Mouse (Mus musculus) cerebellum, postnatal 36 days (tissue): ENCODE measurements at regions not wholly inside any gene's neighbourhood (a gene's known extent, or its start where the extent isn't known, plus 50 kb on each side); places are given as distances from the start of the nearest gene placed in this dataset.
A peak's percentile ranks its signal among the peaks of the same experiment; 100 is the strongest.

ENCODE experiments used
- DNase-seq, 2 experiments: peaks; one replicate each; pipeline ENCODE4 v3.0.0; 2021 to 2022; ENCODE audit warnings: mixed read lengths in 2 of 2

DNA sequence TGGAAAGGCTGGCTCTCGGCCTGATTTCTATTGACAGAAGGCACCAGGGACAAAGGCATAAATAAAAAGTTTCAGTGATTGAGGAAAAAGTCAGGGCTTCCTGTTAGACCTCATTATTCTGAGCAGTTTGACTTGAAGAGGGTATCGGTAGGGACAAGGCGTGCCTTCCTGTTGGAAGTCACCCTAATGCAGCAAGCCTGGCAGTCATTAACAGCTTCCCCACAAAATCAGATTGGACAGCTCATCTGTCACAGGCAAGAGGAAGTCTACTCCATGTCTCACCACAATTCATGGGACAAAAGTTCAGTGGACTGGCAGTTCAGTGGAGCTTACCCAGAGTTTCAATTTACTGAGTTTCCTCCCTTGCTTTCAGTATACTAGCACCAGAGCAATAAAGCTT lies 715.5 kb downstream of the Fam181b start:
- no peak for DNase-seq

DNA sequence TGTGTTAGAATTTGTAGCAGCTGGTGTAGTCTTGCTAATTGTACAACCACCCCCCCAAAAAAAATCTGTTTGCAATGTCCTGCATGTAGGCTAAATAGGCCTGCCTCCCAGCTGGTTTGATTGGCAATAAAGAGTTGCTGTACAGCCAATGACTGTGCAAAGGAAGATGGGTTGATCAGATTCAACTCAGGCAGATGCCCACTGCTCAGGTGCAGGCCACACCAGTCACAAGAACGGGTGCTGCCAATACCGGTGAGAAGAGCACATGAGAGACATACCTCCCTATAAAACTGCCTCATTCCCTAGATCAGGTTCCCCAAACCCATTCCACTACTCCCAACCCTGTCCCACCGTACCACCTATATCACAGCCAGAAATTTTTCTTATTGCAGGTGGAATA lies 756.0 kb downstream of the Fam181b start:
- no peak for DNase-seq

DNA sequence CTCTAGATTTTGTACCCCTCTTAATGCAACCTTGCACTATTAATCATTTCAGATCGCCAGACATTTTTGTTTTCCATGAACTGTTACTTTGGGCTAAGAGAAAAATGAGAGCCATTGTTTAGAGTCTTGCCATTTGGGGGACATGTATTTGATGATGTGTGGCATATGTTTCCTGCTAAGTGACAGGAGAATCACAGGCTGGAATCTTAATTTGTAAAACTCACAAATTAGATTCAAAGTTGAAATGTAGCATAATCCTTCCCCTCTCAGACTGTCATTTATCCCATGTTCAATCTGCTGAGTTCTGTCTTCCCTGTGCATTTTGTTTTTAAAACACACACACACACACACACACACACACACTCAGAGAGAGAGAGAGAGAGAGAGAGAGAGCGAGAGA lies 756.5 kb downstream of the Fam181b start:
- DNase-seq, result no peak

DNA sequence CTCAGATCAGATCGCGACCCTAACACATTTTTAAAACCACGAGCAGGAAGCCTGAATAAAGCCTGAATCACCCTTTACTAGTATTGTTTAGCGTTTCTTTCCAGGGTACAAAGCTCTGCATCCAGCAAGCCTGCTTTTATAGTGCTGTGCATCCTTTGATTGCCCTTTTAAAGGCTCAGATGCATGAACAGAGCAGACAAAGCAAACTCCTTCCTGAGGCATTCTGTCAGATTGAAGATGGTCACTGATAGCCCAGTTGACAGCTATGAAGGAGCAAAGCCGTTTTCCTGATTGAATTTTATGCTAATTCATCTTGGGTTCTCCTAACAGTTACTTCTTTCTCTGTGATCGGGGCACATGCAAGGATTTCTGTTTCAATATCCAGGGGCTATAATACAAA lies 775.4 kb downstream of the Fam181b start:
- no peak for DNase-seq

DNA sequence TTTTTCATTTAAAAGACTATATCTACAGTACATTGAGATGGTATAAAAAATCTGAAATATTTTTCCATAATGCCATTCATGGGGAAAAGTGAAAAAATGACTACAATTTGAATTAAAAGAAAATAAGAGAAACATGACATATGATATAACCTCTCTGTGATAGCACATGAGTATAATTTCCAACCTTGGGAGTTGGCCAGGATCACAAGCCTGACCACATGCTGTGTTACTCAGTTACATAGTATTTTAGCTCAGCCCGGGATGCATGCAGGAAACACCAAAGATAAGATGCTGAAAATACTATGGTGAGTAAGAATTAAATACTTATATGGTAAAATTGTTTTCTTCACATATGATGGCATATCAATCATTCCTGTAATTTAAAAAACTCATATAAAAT lies 814.0 kb downstream of the Fam181b start:
- no peak for DNase-seq

DNA sequence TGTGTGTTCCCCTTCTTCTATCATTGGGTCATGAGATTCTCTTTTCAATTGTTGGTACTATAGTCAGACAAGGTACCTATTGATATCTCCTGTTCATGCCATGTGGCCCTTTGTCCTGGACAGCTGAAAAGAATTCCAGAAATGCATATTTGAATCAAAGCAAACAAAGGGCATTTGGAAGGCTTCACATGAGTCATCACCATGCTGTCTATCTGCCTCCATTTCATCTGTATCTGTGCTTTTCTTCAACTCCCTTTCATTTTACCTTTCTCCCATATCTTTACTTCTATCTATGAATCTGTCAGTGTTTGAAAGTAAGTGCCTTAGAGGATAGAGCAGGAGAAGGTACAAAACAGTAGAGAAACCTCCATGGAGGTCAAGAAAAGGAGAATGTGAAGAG lies 817.3 kb downstream of the Fam181b start:
- DNase-seq, result no peak

DNA sequence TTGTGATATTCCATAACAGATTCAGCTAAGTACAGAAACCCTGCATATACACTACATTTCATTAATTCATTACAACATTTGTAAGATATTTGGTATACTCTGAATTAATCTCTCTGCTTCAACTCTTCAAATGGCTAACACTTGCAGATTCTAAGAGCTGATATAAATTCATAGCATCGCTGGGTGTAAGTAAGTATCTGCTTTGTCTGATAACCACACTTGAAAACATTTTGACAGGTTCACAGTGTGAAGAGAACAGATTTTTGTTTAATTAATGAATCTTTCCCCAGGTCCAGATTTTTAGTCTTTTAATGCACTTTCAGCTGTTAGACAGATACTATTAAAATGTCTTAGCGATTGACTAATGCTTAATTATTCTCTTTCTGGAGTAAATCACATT lies 823.1 kb downstream of the Fam181b start:
- DNase-seq, result no peak

DNA sequence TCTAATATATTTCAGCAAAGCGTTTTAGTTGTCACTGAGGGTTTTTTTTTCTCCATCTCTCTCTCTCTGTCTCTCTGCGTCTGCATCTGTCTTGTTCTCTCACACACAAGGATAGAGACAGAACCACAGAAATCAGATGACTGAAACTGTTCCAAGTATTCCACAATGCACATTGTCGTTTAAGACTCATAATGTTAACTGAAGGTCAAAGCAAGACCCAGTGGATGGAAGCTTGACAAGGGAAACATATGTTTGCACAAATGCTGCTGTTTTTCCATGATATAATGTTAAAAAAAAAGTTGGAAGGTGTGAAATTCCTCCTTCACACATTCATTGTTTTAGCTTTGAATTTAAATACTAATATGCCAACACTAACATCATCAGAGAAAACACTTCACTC lies 857.3 kb downstream of the Fam181b start:
- DNase-seq, result no peak

DNA sequence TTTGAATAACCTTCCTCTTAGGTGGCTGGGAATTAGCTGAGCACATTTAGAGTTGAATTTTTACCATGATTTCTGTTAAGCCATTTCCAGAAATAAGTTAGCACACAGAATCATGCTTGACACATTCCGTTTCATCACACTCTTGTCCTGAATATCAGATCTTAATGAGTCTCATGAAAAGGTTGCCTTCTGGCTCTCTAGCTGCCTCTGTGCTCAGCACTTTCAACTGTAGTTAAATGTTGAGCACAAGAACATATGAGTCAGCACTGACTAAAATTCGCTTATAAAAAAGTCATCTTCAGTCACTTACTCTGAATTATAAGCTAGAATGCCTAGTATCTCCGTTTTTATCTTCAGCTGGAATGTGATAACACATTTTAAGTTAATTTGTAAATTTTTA lies 902.4 kb downstream of the Fam181b start:
- no peak for DNase-seq

DNA sequence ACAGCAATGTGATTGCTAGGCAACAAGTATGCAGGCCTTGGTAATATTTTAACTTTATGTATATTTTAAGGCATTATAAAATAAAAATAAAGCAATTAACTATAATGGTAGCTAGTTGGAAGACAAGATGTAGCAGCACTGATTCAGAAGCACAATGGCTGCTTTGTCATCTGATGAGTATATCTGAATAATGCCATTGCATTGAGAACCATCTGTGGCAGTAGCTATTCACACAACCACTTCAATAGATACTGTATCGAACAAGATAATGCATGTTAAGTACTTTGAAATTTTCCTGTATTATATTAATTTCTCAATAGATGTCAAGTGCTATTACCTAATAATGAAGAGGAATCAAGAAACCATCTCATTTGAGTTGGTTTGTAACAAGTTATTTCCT lies 923.1 kb downstream of the Fam181b start:
- no peak for DNase-seq

DNA sequence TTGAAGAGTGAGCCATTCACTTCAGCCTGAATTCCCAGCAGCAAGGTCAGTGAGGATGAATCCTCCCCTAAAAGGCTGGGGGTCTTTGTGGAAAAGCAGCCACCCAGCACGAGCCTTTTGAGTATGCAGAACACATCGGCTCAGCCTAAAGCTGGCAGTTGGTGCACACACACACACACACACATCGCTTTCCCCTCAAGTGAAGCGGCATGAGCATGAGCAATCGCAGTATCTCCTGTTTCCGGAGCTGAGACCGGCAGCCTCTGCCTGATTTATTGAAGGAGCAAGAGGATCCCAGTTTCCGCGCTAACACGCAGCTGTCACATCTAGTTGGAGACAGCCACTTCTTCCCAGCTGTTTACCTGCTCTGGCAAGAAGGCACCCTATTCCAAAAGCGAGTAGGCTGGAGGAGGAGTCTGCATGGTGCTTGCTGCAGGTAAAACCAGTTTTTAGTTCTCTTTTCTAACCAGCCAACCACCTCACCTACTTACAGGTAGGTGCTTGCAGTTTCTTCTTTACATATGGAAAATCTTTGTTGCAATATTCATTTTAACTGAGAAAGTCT lies 962.9 kb downstream of the Fam181b start:
- DNase-seq, result peak in 1 of 2 experiments; percentile 1

DNA sequence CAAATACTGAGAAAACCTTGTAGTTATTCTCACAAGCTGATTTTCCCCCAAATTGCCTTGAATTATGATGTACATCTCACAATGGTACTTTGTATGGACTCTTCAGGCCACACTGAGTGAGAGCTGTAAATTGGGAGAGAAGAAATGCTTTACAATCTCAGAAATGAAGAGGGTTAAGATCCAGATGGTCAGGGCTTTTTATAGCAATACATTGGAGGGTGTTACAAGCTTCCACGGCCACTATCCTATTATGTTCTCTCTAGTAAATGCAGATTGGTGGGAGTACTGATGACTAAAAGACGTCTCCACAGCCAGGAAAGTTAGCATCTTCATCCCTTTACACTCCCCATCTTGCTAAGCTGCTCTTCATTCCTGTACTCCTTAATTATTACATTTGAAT lies 965.8 kb downstream of the Fam181b start:
- no peak for DNase-seq

DNA sequence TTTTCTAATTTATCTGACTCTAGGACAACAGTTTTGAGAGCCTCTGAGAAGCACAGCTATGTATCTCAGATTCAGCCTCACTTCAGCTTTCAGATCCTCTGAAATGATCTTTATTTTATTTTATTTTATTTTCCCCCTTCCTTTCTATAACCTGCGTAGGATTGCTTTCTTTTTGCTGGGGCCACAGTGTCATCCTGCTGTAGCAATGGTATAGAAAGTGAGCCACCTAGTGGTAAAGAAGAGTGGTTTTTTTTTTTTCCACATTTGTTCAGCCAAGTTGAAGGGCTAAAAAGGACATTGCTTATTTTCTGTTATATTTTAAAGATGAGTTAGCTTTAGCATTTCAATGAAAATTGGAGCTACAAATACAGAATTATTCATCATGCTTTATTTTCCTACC lies 966.4 kb downstream of the Fam181b start:
- DNase-seq, result no peak

DNA sequence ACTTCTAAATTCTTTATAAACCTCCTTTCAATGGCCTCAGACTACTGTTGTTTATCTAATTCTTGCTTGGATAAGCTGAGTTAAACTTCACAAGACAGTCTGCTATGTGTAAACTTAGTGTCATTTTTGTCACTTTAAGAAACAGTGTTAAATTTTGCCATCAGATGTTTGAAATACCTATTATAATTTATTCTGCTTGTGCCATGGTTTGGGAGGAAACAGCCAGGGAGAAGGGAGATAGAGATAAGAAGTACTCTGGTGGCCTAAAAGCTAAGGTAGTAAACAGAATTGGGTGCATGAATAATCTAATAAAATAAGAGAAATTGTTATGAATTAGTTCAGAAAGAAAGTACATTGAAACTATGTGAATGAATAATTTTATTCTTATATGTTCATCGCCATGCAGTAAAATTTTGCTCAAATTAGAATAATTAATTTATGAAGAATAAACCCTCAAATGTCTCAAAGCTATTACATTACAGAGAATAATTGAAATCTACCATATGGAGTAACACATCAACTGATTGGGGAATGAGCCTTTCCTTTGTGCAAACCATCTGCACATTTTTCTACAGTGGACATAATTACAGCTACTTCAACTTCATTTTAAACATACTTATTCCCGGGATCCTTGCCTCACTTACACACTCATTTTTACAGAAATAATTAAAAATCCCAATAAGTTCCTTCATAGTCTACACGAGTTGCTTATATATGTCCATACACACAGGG lies 982.3 kb downstream of the Fam181b start:
- no peak for DNase-seq
